Mouse (Mus musculus) limb, embryonic 14.5 days (tissue): Measurements from ENCODE around the gene Zfp592. TPM values are rescaled to one million over a fixed set of nuclear protein-coding genes. Genes with fewer than 3 reads are reported as not detected.

Experiments
- ATAC-seq: fragments of 200-750 bp; cut with Nextera tagmentation; 2 replicates; pipeline ENCODE4 v1.8.0; 2017; ENCODE audit warnings: low read depth, moderate number of reproducible peaks, moderate TSS enrichment; ENCODE audit not compliant: low FRiP score
- DNase-seq: peaks from one replicate; pipeline ENCODE4 v3.0.0-alpha.2; 2015; ENCODE audit warnings: low spot score
- H3K27ac ChIP-seq: fragments of 300-500 bp; sonication (generic); replicated peaks from 2 replicates; pipeline ENCODE4 v1.5.1; 2014; ENCODE audit warnings: low read depth, mild to moderate bottlenecking, low read length, moderate library complexity, mixed read lengths
- H3K27me3 ChIP-seq: fragments of 300-500 bp; sonication (generic); 2 replicates; pipeline ENCODE4 v1.6.1; 2014; ENCODE audit warnings: low read length, mixed read lengths; ENCODE audit not compliant: control insufficient read depth, insufficient read depth
- H3K36me3 ChIP-seq: fragments of 300-500 bp; sonication (generic); 2 replicates; pipeline ENCODE4 v1.6.1; 2014; ENCODE audit warnings: mild to moderate bottlenecking, low read length, moderate library complexity, mixed read lengths; ENCODE audit not compliant: control insufficient read depth, insufficient read depth
- H3K4me1 ChIP-seq: fragments of 300-500 bp; sonication (generic); 2 replicates; pipeline ENCODE4 v1.6.1; 2014; ENCODE audit warnings: antibody characterized with exemption, low read length, mixed read lengths; ENCODE audit not compliant: control insufficient read depth, insufficient read depth
- H3K4me2 ChIP-seq: fragments of 300-500 bp; sonication (generic); replicated peaks from 2 replicates; pipeline ENCODE4 v1.6.1; 2014; ENCODE audit warnings: low read depth, mild to moderate bottlenecking, low read length, moderate library complexity; ENCODE audit not compliant: severe bottlenecking
- H3K4me3 ChIP-seq: fragments of 300-500 bp; sonication (generic); replicated peaks from 2 replicates; pipeline ENCODE4 v1.5.1; 2014; ENCODE audit warnings: low read length
- H3K9ac ChIP-seq: fragments of 300-500 bp; sonication (generic); 2 replicates; pipeline ENCODE4 v1.6.1; 2014; ENCODE audit warnings: mild to moderate bottlenecking, low read depth, low read length, moderate library complexity; ENCODE audit not compliant: severe bottlenecking
- H3K9me3 ChIP-seq: fragments of 300-500 bp; sonication (generic); 2 replicates; pipeline ENCODE4 v1.6.1; 2016; ENCODE audit warnings: low read length; ENCODE audit not compliant: control insufficient read depth
- POLR2A ChIP-seq: fragments of 200-500 bp; IDR thresholded peaks from 2 replicates; pipeline ENCODE4 v1.8.0; 2012; ENCODE audit warnings: inconsistent platforms, mild to moderate bottlenecking, moderate library complexity, borderline replicate concordance; ENCODE audit not compliant: insufficient read depth, insufficient read length; ENCODE audit errors: extremely low read depth
- WGBS: fragments of 180-500 bp; shearing (Covaris S2); extraction: QIAGEN DNeasy Blood & Tissue Kit; methylation state at CpG from one replicate; pipeline ENCODE4 v1.1.7; 2014; 5-methylcytosine and 5-hydroxymethylcytosine counted together
- polyA plus RNA-seq, 2 experiments: library from polyadenylated mRNA; depleted of rRNA in 1 of 2; stranded (reverse) in 1 of 2; unstranded in 1 of 2; fragments of >200 nt; fragmentation: Nextera tagmentation in 1 of 2; extraction: Ambion mirVana in 1 of 2; gene quantifications; 2 replicates each; pipeline versions ENCODE4 v1.2.1 to v1.2.3; 2012 to 2014

The Zfp592 gene
- polyA plus RNA-seq, 2 experiments: 13.7 to 24.3 TPM

- Histone ChIP-seq H3K36me3 (no peaks in the 10 kb centered on the region), H3K27ac (no peak overlapping the region), H3K27me3 (no peaks in the 10 kb centered on the region), H3K9ac (no peak overlapping the region), H3K4me1 (peaks cover 9% of the 10 kb centered on the region; the same call in 1 of the 2 replicates), H3K4me3 (no peak overlapping the region), H3K9me3 (no peaks in the 10 kb centered on the region), H3K4me2 (no peak overlapping the region)
- WGBS: 58% methylated on average over 6 of the region's 6 CpGs
- TF ChIP-seq POLR2A: no peak
- no peak for ATAC-seq
- DNase-seq: no peak
Measured at GRCm38 (mm10) chr7:80997776-80998175, 4.3 kb downstream of the Zfp592 start.

- H3K27ac ChIP-seq: no peak overlapping the region
- H3K4me3 ChIP-seq: no peak overlapping the region
- H3K36me3 ChIP-seq: no peaks in the 10 kb centered on the region
- no peak for DNase-seq
- TF ChIP-seq POLR2A: no peak
- no peak overlapping the region for H3K9ac ChIP-seq
- H3K4me2 ChIP-seq: no peak overlapping the region
- no peaks in the 10 kb centered on the region for H3K27me3 ChIP-seq
- no peaks in the 10 kb centered on the region for H3K9me3 ChIP-seq
- peaks cover 6% of the 10 kb centered on the region; the same call in 1 of the 2 replicates for H3K4me1 ChIP-seq
- WGBS: 93% methylated on average over 2 of the region's 2 CpGs
- ATAC-seq: no peak
Measured at GRCm38 (mm10) chr7:80999536-80999935, 6.1 kb downstream of the Zfp592 start.

- no peak overlapping the region for H3K4me3 ChIP-seq
- ATAC-seq (no peak), DNase-seq (no peak)
- no peak overlapping the region for H3K4me2 ChIP-seq
- H3K36me3 ChIP-seq: no peaks in the 10 kb centered on the region
- H3K9me3 ChIP-seq: no peaks in the 10 kb centered on the region
- no peak overlapping the region for H3K9ac ChIP-seq
- no peak overlapping the region for H3K27ac ChIP-seq
- 92% methylated on average over 5 of the region's 5 CpGs for WGBS
- TF ChIP-seq POLR2A: no peak
- H3K27me3 ChIP-seq: no peaks in the 10 kb centered on the region
- H3K4me1 ChIP-seq: no peaks in the 10 kb centered on the region
Measured at GRCm38 (mm10) chr7:81001844-81002243, 8.4 kb downstream of the Zfp592 start.

- DNase-seq: no peak
- ATAC-seq: no peak
- no peaks in the 10 kb centered on the region for H3K4me1 ChIP-seq
- H3K27me3 ChIP-seq: no peaks in the 10 kb centered on the region
- no peak overlapping the region for H3K9ac ChIP-seq
- 77% methylated on average over 3 of the region's 3 CpGs for WGBS
- H3K36me3 ChIP-seq: peaks cover 5% of the 10 kb centered on the region; the same call in 1 of the 2 replicates
- no peak overlapping the region for H3K27ac ChIP-seq
- no peaks in the 10 kb centered on the region for H3K9me3 ChIP-seq
- H3K4me3 ChIP-seq: no peak overlapping the region
- no peak overlapping the region for H3K4me2 ChIP-seq
- TF ChIP-seq POLR2A: no peak
Measured at GRCm38 (mm10) chr7:81004556-81005079, 11.1 kb downstream of the Zfp592 start.

- H3K27me3 ChIP-seq: no peaks in the 10 kb centered on the region
Measured at GRCm38 (mm10) chr7:81005969-81006368, 12.5 kb downstream of the Zfp592 start.

More at GRCm38 (mm10) chr7:81005969-81006368, 12.5 kb downstream of the Zfp592 start:
- TF ChIP-seq POLR2A: no peak
- no peak overlapping the region for H3K9ac ChIP-seq
- no peak overlapping the region for H3K4me2 ChIP-seq
- H3K36me3 ChIP-seq: peaks cover 16% of the 10 kb centered on the region
- ATAC-seq (no peak), DNase-seq (no peak)
- no peaks in the 10 kb centered on the region for H3K9me3 ChIP-seq
- no peaks in the 10 kb centered on the region for H3K4me1 ChIP-seq
- H3K4me3 ChIP-seq: no peak overlapping the region
- H3K27ac ChIP-seq: no peak overlapping the region
- WGBS: 72% methylated on average over 1 of the region's 1 CpGs
